Mouse (Mus musculus) liver, adult (tissue): ENCODE results near the gene Myoz1.

ENCODE experiments used
- GATA4 ChIP-seq: IDR thresholded peaks from 2 replicates; pipeline ENCODE4 v1.6.1; 2014; ENCODE audit warnings: mild to moderate bottlenecking, low read length; ENCODE audit not compliant: insufficient replicate concordance

Gene Myoz1

GRCm38 (mm10) chr14:20618211-20618610, 38.1 kb downstream of the Myoz1 start:
- peak; percentile 34; the same call in 1 of the 2 replicates for TF ChIP-seq GATA4

- no peak for TF ChIP-seq GATA4
Measured at GRCm38 (mm10) chr14:20616421-20616820, 39.9 kb downstream of the Myoz1 start.

- no peak for TF ChIP-seq GATA4
Measured at GRCm38 (mm10) chr14:20615075-20615474, 41.3 kb downstream of the Myoz1 start.

- no peak for TF ChIP-seq GATA4
Measured at GRCm38 (mm10) chr14:20612820-20613219, 43.5 kb downstream of the Myoz1 start.

GRCm38 (mm10) chr14:20610146-20610545, 46.2 kb downstream of the Myoz1 start:
- TF ChIP-seq GATA4 = no peak

- TF ChIP-seq GATA4 = no peak
Measured at GRCm38 (mm10) chr14:20609519-20609918, 46.8 kb downstream of the Myoz1 start.

- TF ChIP-seq GATA4 = no peak
Measured at GRCm38 (mm10) chr14:20607396-20608126, 48.8 kb downstream of the Myoz1 start.

- TF ChIP-seq GATA4 = no peak
Measured at GRCm38 (mm10) chr14:20601287-20601686, 55.1 kb downstream of the Myoz1 start.

- no peak for TF ChIP-seq GATA4
Measured at GRCm38 (mm10) chr14:20600203-20600602, 56.1 kb downstream of the Myoz1 start.

GRCm38 (mm10) chr14:20599542-20599941, 56.8 kb downstream of the Myoz1 start:
- TF ChIP-seq GATA4 = no peak
